Comparison of ENCODE assay signal across 9 mouse cellular contexts in genomic region chr4:108031502-108032351, GRCm38 (mm10).
DNase-seq lines count a peak whose midpoint lies in the region; ATAC-seq lines count a peak whose summit lies in the region.
"Had no signal": no experiment of that assay in that cellular context is flagged by ENCODE, and none has a peak within 500 bp of the region (broad histone marks: within the 10 kb centered on the region; RNA-seq: fewer than 3 reads in every experiment).

No protein-coding gene starts in this region.

- H3K27me3 ChIP-seq in embryonic facial prominence, embryonic 11.5 days (ENCODE audit: control insufficient read depth, insufficient read depth, low read length): peaks cover 20% of the 10 kb centered on the region
- peaks cover 74% of the 10 kb centered on the region for H3K27me3 ChIP-seq in heart, embryonic 10.5 days (ENCODE audit: insufficient read depth, poor library complexity, severe bottlenecking)

- H3K27ac ChIP-seq in embryonic facial prominence, embryonic 11.5 days (replicated peaks; ENCODE audit: low read depth, low read length): no peak overlapping the region
- peak overlapping the region; percentile 59 for H3K27ac ChIP-seq in heart, embryonic 10.5 days
- H3K27ac ChIP-seq: macrophage had no signal

- H3K36me3 ChIP-seq in embryonic facial prominence, embryonic 11.5 days (replicated peaks; ENCODE audit: control insufficient read depth, insufficient read depth, low read depth, low read length): no peaks in the 10 kb centered on the region
- H3K36me3 ChIP-seq in heart, embryonic 10.5 days: no peaks in the 10 kb centered on the region

- under 1% methylated on average over 77 of the region's 86 CpGs for WGBS in embryonic facial prominence, embryonic 11.5 days
- under 1% methylated on average over 85 of the region's 86 CpGs for WGBS in heart, embryonic 10.5 days

- no peaks in the 10 kb centered on the region for H3K9me3 ChIP-seq in embryonic facial prominence, embryonic 11.5 days (replicated peaks; ENCODE audit: control insufficient read depth, low read length)
- H3K9me3 ChIP-seq in heart, embryonic 10.5 days: no peaks in the 10 kb centered on the region

- peak; percentile 59 to 76 for DNase-seq in left cerebral cortex, adult 18-20 months (ENCODE audit: low spot score in 2 of 2)
- DNase-seq in left cerebral cortex, adult 11 months (ENCODE audit: low spot score): no peak
- peak; percentile 62 for DNase-seq in embryonic facial prominence, embryonic 11.5 days (ENCODE audit: low spot score)
- DNase-seq in heart, embryonic 10.5 days (ENCODE audit: low spot score): no peak
- peak; percentile 47 for DNase-seq in kidney, adult 9 months
- peak; percentile 41 to 55 for DNase-seq in lung, adult 18-20 months
- DNase-seq in ovary, adult 18-20 months (ENCODE audit: low spot score): peak; percentile 31
- no peak for DNase-seq in spleen, postnatal 10 days (ENCODE audit: low spot score in 2 of 2)

- peak overlapping the region; percentile 59 for H3K9ac ChIP-seq in embryonic facial prominence, embryonic 11.5 days (replicated peaks; ENCODE audit: low read length)

- H3K4me3 ChIP-seq in embryonic facial prominence, embryonic 11.5 days (ENCODE audit: low read depth, low read length): peak overlapping the region; percentile 61
- peak overlapping the region; percentile 69 for H3K4me3 ChIP-seq in heart, embryonic 10.5 days

- ATAC-seq in embryonic facial prominence, embryonic 11.5 days (replicated peaks; ENCODE audit: insufficient number of reproducible peaks, low FRiP score, low TSS enrichment, low read depth): 0 out of 2 replicates have a peak, but pooled peaks have one; percentile 27

- H3K4me1 ChIP-seq in embryonic facial prominence, embryonic 11.5 days (ENCODE audit: control insufficient read depth, insufficient read depth, low read length): peaks cover 5% of the 10 kb centered on the region; the same call in 1 of the 2 replicates
- peaks cover 33% of the 10 kb centered on the region for H3K4me1 ChIP-seq in heart, embryonic 10.5 days

- peak overlapping the region; percentile 98 for H3K4me2 ChIP-seq in embryonic facial prominence, embryonic 11.5 days (ENCODE audit: low read depth, low read length)

Comparison
In these comparisons a context has a peak if more than half of its experiments do, and no peak if none do; other contexts are left out.
1. DNase-seq: peak in left cerebral cortex, adult 18-20 months (2 of 2), embryonic facial prominence, embryonic 11.5 days (single experiment), kidney, adult 9 months (single experiment), lung, adult 18-20 months (2 of 2) and ovary, adult 18-20 months (single experiment); none in left cerebral cortex, adult 11 months (single experiment), heart, embryonic 10.5 days (single experiment) and spleen, postnatal 10 days (0 of 2).